Mouse (Mus musculus) MEL (cell line): ENCODE data around the gene Dcbld1.

Experiments
- CHD1 ChIP-seq: IDR thresholded peaks from 2 replicates; pipeline ENCODE4 v1.6.1; 2012; ENCODE audit warnings: low read depth, mild to moderate bottlenecking, inconsistent platforms, low read length, improper control_type of control experiment
- CHD2 ChIP-seq: IDR thresholded peaks from 2 replicates; pipeline ENCODE4 v1.6.1; 2011; ENCODE audit warnings: low read length, improper control_type of control experiment
- CTCF ChIP-seq, 3 experiments: IDR thresholded peaks in 2 of 3; conservative IDR thresholded peaks in 1 of 3; 2 replicates each; pipeline ENCODE4 v1.5.1; 2011 to 2012; ENCODE audit warnings: low read length in 3 of 3, low read depth in 2 of 3, mild to moderate bottlenecking in 2 of 3, improper control_type of control experiment in 1 of 3, inconsistent platforms in 1 of 3, mixed read lengths in 1 of 3, moderate library complexity in 1 of 3; ENCODE audit not compliant: control insufficient read depth in 1 of 3, insufficient read depth in 1 of 3, poor library complexity in 1 of 3, severe bottlenecking in 1 of 3
- MAZ ChIP-seq: IDR thresholded peaks from 2 replicates; pipeline ENCODE4 v1.6.1; 2012; ENCODE audit warnings: low read depth, mild to moderate bottlenecking, inconsistent platforms, low read length, improper control_type of control experiment
- MEF2A ChIP-seq: IDR thresholded peaks from 2 replicates; pipeline ENCODE4 v1.6.1; 2014; ENCODE audit warnings: low read depth, mild to moderate bottlenecking, inconsistent platforms, low read length, improper control_type of control experiment; ENCODE audit not compliant: poor library complexity, insufficient replicate concordance, severe bottlenecking; ENCODE audit errors: extremely low read depth
- POLR2A ChIP-seq, 2 experiments: IDR thresholded peaks; 2 replicates each; pipeline ENCODE4 v1.6.1; 2011 to 2012; ENCODE audit warnings: low read length in 2 of 2, mild to moderate bottlenecking in 2 of 2, control low read depth in 1 of 2, improper control_type of control experiment in 1 of 2, low read depth in 1 of 2, moderate library complexity in 1 of 2; ENCODE audit not compliant: control insufficient read depth in 1 of 2, insufficient read depth in 1 of 2, poor library complexity in 1 of 2
- POLR2AphosphoS5 ChIP-seq: IDR thresholded peaks from 2 replicates; pipeline ENCODE4 v1.6.1; 2012; ENCODE audit warnings: low read depth, borderline replicate concordance, mild to moderate bottlenecking, inconsistent platforms, low read length, moderate library complexity, mixed read lengths
- TBP ChIP-seq: IDR thresholded peaks from 2 replicates; pipeline ENCODE4 v1.8.0; 2011; ENCODE audit warnings: low read depth, low read length, improper control_type of control experiment
- ZKSCAN1 ChIP-seq: IDR thresholded peaks from 2 replicates; pipeline ENCODE4 v1.6.1; 2012; ENCODE audit warnings: low read depth, mild to moderate bottlenecking, inconsistent platforms, low read length, improper control_type of control experiment, moderate library complexity
- ZNF384 ChIP-seq: IDR thresholded peaks from 2 replicates; pipeline ENCODE4 v1.6.1; 2012; ENCODE audit warnings: low read depth, mild to moderate bottlenecking, inconsistent platforms, low read length, improper control_type of control experiment

- TF ChIP-seq CTCF (IDR thresholded peaks at IDR 0.05 in 2 of 3, conservative IDR thresholded peaks at IDR 0.05 in 1 of 3; ENCODE audit: control insufficient read depth in 1 of 3, insufficient read depth in 1 of 3, low read depth in 2 of 3, low read length in 3 of 3, poor library complexity in 1 of 3, severe bottlenecking in 1 of 3) (no peak), CHD2 (no peak), POLR2A (IDR thresholded peaks at IDR 0.05; ENCODE audit: control insufficient read depth in 1 of 2, insufficient read depth in 1 of 2, low read depth in 1 of 2, low read length in 2 of 2, poor library complexity in 1 of 2) (no peak), POLR2AphosphoS5 (no peak), MEF2A (no peak), MAZ (no peak), ZNF384 (no peak), ZKSCAN1 (no peak), CHD1 (no peak), TBP (no peak)
Measured at GRCm38 (mm10) chr10:52309196-52309595, 75.8 kb downstream of the Dcbld1 start.
